Mouse (Mus musculus) cortical plate, adult 2 months (tissue): ENCODE results near the gene Cd207.

Experiments used
- CTCF ChIP-seq: fragments of 200-500 bp; IDR thresholded peaks from 2 replicates; pipeline ENCODE4 v1.5.1; 2011; ENCODE audit warnings: mild to moderate bottlenecking, control low read depth, low read length; ENCODE audit not compliant: insufficient read depth; ENCODE audit errors: extremely low read depth
- POLR2A ChIP-seq: fragments of 200-500 bp; IDR thresholded peaks from 2 replicates; pipeline ENCODE4 v1.6.1; 2011; ENCODE audit warnings: mild to moderate bottlenecking, low read length, control low read depth; ENCODE audit not compliant: insufficient read depth; ENCODE audit errors: extremely low read depth

GRCm38 (mm10) chr6:83699971-83700370 lies 22.3 kb upstream of the Cd207 start:
- no peak for TF ChIP-seq POLR2A
- no peak for TF ChIP-seq CTCF
